Mouse (Mus musculus): ENCODE measurements at regions not wholly inside any gene's neighbourhood (a gene's known extent, or its start where the extent isn't known, plus 50 kb on each side); places are given as distances from the start of the nearest gene placed in this dataset.

DNA sequence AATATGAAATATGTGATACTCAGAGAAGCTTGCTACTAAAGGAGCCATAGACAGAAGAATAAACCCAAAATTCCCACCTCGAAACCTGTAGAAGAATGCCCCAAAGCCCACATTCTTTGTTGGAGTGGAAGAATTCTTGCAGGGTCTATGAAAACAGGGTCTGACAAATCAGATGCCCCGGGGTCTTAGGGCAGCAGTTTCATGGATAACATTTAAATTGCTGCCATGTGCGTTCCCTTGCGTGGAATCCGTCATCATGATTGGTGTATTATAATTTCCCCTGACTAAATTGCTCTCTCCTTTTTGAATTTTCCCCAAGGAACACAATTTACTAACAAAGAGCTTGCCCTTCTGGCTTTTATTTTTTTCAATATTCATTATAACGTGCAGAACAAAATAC, 99.6 kb upstream of the Lrig3 start:
- no peak for TF ChIP-seq FLI1 (IDR thresholded peaks at IDR 0.05; ENCODE audit: low read length)
- TF ChIP-seq GATA1 (IDR thresholded peaks at IDR 0.05; ENCODE audit: borderline replicate concordance, low read length): no peak
